Mouse (Mus musculus) gastrocnemius, adult 2 months (tissue): ENCODE results near the gene Vkorc1. TPM values are rescaled to one million over a fixed set of nuclear protein-coding genes. Genes with fewer than 3 reads are reported as not detected.
"Not testable (repeated sequence)": the region's sequence is repeated elsewhere in the genome, so short reads cannot be mapped to it uniquely, and the experiment has no call there.

Experiments
- DNase-seq: peaks from one replicate; pipeline ENCODE4 v3.0.0; 2022
- H3K27ac ChIP-seq: fragments of 200-600 bp; 2 replicates; pipeline ENCODE4 v1.8.1; 2022; ENCODE audit warnings: mild to moderate bottlenecking
- H3K4me3 ChIP-seq: fragments of 200-600 bp; 2 replicates; pipeline ENCODE4 v1.8.1; 2022; ENCODE audit warnings: mild to moderate bottlenecking, moderate library complexity
- CTCF ChIP-seq: fragments of 200-600 bp; IDR thresholded peaks from 2 replicates; pipeline ENCODE4 v1.8.1; 2022; ENCODE audit warnings: antibody characterized with exemption, mild to moderate bottlenecking, moderate library complexity
- intact Hi-C: fragments of 180-260 bp; cut with DNase I; formaldehyde crosslinking; loops from one replicate; pipeline ENCODE4 v1.15.1; 2025
- total RNA-seq, 2 experiments: library from RNA; stranded (reverse); gene quantifications; 2 replicates each; pipeline ENCODE4 v1.2.3; 2021

Gene Vkorc1
- total RNA-seq, 2 experiments from 2014 or later = 9.2 to 12.6 TPM

GRCm38 (mm10) chr7:127908656-127909055, 13.2 kb upstream of the Vkorc1 start:
- peak; percentile 78 for DNase-seq
- H3K4me3 ChIP-seq = peak overlapping the region; percentile 43
- TF ChIP-seq CTCF = peak; percentile 26; the same call in 1 of the 2 replicates
- H3K27ac ChIP-seq = peak overlapping the region; percentile 94
- intact Hi-C loops = no loop called here

GRCm38 (mm10) chr7:127907939-127908338, 12.5 kb upstream of the Vkorc1 start:
- peak overlapping the region; percentile 94 for H3K27ac ChIP-seq
- H3K4me3 ChIP-seq = peak overlapping the region; percentile 39
- no peak for TF ChIP-seq CTCF
- DNase-seq = no peak
- intact Hi-C loops = no loop called here

- no peak for TF ChIP-seq CTCF
- intact Hi-C loops = no loop called here
- peak within 1 kb of the TSS; percentile 91 for H3K4me3 ChIP-seq
- DNase-seq = peak; percentile 87
- H3K27ac ChIP-seq = peak within 1 kb of the TSS; percentile 97
These were observed 8.8 kb upstream of the Vkorc1 start, which contains the start of gene Bckdk for GRCm38 (mm10) chr7:127903971-127904796. Gene Bckdk, plus strand, starts transcription at chr7:127904082.

DNA sequence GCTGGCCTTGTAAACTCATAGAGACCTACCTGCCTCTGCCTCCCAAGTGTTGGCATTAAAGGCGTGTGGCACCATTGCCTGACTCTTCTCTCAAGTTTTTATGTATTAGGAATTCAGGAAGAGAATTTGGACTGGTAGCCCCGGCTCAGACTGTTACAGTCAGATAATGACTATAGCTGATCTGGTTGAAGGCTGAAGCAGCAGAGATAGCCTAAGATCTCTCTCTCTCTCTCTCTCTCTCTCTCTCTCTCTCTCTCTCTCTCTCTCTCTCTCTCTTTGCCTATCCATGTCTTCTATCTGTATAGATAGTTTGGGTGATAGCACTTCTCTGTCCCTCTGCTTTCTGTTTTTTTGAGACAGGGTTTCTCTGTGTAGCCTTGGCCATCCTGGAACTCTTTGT, 6.4 kb upstream of the Vkorc1 start:
- H3K27ac ChIP-seq = no peak overlapping the region

GRCm38 (mm10) chr7:127899997-127900396, 4.6 kb upstream of the Vkorc1 start:
- no peak for DNase-seq
- Histone ChIP-seq H3K27ac (no peak overlapping the region), H3K4me3 (no peak overlapping the region)
- TF ChIP-seq CTCF = no peak
- intact Hi-C loops = loop anchor here (5.0 kb wide), 1 partner anchor 37 kb away; no protein-coding TSS in a partner anchor

More for the DNA sequence above, 6.4 kb upstream of the Vkorc1 start:
- H3K4me3 ChIP-seq = no peak overlapping the region
- no peak for TF ChIP-seq CTCF
- intact Hi-C loops = no loop called here
- no peak for DNase-seq

DNA sequence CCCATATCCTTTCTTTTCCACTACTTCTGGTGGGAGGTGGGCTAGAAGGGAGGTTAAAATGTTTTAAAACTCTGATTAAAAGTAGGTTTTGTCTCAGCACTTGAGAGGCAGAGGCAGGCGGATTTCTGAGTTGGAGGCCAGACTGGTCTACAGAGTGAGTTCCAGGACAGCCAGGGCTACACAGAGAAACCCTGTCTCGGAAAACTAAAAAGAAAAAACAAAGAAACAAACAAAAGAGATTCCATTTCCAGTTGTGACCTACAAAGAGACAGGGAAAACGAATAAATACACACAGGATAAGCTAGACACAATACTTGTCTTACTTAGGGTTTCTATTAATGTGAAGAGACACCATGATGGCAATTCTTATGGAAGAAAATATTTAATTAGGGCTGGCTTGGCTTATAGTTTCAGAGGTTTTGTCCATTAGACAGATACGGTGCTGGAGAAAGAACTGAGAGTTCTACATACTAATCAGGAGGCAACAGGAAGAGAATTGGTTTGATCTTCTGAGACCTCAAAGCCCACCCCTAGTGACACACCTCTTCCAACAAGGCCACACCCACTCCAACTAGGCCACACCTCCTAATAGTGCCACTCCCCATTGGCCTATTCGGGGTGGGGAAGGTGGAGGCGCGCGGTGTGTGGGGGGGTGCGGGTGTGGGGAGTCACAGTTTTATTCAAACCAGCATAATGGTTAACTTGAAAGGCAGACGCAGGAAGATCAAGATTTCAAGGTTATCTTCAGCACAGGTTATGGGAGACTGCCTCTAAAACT, 3.0 kb upstream of the Vkorc1 start:
- Histone ChIP-seq H3K4me3 (no peak overlapping the region), H3K27ac (no peak overlapping the region)
- DNase-seq = no peak
- no peak for TF ChIP-seq CTCF
- intact Hi-C loops = loop anchor here (5.0 kb wide), 1 partner anchor 39 kb away; no protein-coding TSS in a partner anchor

- TF ChIP-seq CTCF = no peak
- H3K4me3 ChIP-seq = no peak overlapping the region
- no peak for DNase-seq
- intact Hi-C loops = loop anchor here (5.0 kb wide), 1 partner anchor 40 kb away; no protein-coding TSS in a partner anchor
- H3K27ac ChIP-seq = no peak overlapping the region
These were observed 2.1 kb upstream of the Vkorc1 start for GRCm38 (mm10) chr7:127897542-127897941.

- peak overlapping the region; percentile 93 for H3K27ac ChIP-seq
- intact Hi-C loops = loop anchor here (5.0 kb wide), 1 partner anchor 41 kb away; no protein-coding TSS in a partner anchor
- peak; percentile 76 for TF ChIP-seq CTCF
- H3K4me3 ChIP-seq = no peak overlapping the region
- DNase-seq = peak; percentile 76
These were observed 967 bp upstream of the Vkorc1 start for GRCm38 (mm10) chr7:127896384-127896783.

DNA sequence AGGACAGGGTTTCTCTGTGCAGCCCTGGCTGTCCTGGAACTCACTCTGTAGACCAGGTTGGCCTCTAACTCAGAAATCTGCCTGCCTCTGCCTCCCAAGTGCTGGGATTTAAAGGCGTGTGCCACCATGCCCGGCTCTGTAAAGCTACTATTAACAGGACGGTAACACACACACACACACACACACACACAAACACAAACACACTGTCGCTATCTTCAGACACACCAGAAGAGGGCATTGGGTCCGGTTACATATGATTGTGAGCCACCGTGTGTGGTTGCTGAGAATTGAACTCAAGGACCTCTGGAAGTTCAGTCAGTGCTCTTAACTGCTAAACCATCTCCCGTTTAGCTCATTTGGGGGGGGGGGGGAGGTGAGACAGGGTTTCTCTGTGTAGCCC, 474 bp upstream of the Vkorc1 start:
- H3K27ac ChIP-seq = peak overlapping the region; percentile 93
- intact Hi-C loops = loop anchor here (5.0 kb wide), 1 partner anchor 41 kb away; no protein-coding TSS in a partner anchor
- DNase-seq = not testable (repeated sequence)
- H3K4me3 ChIP-seq = peak overlapping the region; percentile 90

- intact Hi-C loops = no loop called here
- no peak for TF ChIP-seq CTCF
- H3K27ac ChIP-seq = peak overlapping the region; percentile 93
These were observed 937 bp downstream of the Vkorc1 start for GRCm38 (mm10) chr7:127894480-127894879.

GRCm38 (mm10) chr7:127890798-127891197, 4.6 kb downstream of the Vkorc1 start, which contains the start of gene Prss53:
Gene Prss53, minus strand, starts transcription at chr7:127890970.
- no peak for TF ChIP-seq CTCF
- DNase-seq = no peak
- no peak within 1 kb of the TSS for H3K4me3 ChIP-seq
- no peak within 1 kb of the TSS for H3K27ac ChIP-seq
- intact Hi-C loops = no loop called here

More at GRCm38 (mm10) chr7:127894480-127894879, 937 bp downstream of the Vkorc1 start:
- DNase-seq = no peak
- peak overlapping the region; percentile 90 for H3K4me3 ChIP-seq

- DNase-seq = no peak
- no peak for TF ChIP-seq CTCF
- no peak overlapping the region for H3K4me3 ChIP-seq
- intact Hi-C loops = no loop called here
- no peak overlapping the region for H3K27ac ChIP-seq
These were observed 6.6 kb downstream of the Vkorc1 start for GRCm38 (mm10) chr7:127888821-127889220.

- H3K27ac ChIP-seq = no peak overlapping the region
- no peak for DNase-seq
- TF ChIP-seq CTCF = no peak
- H3K4me3 ChIP-seq = no peak overlapping the region
- intact Hi-C loops = no loop called here
These were observed 7.6 kb downstream of the Vkorc1 start for GRCm38 (mm10) chr7:127887781-127888180.
